Mouse (Mus musculus) megakaryocyte, embryonic 14.5 days (primary cell): ENCODE measurements at regions not wholly inside any gene's neighbourhood (a gene's known extent, or its start where the extent isn't known, plus 50 kb on each side); places are given as distances from the start of the nearest gene placed in this dataset.

Source experiments
- FLI1 ChIP-seq: IDR thresholded peaks from 2 replicates; pipeline ENCODE4 v1.6.1; 2012; ENCODE audit warnings: low read length, inconsistent platforms, mixed read lengths
- GATA1 ChIP-seq: IDR thresholded peaks from 3 replicates; pipeline ENCODE4 v1.6.1; 2012; ENCODE audit warnings: mixed read lengths, low read length, inconsistent platforms, borderline replicate concordance

DNA sequence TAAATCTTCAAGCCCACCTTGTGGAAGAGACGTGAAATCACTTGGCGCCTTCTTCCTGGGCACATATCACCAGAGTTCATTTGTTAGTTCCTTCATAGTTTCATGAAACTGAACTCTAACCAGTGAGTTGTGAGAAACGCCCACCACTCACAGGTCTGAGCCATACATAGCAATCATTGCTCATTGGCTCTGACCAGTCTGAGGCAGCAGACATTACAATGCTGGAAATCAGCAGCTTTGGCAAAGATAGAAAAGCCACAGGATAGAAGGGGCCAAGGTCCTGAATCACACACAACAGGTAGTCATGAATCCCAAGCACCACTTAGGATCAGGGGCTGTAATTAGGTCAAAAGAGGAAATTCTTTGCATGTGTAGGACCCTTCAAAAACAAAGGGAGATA is 85.9 kb downstream of the Kctd12 start:
- TF ChIP-seq GATA1 (no peak), FLI1 (no peak)
